Mouse (Mus musculus): Measurements from ENCODE around the gene Il17rb. TPM values are rescaled to one million over a fixed set of nuclear protein-coding genes. Genes with fewer than 3 reads are reported as not detected.

Gene Il17rb
- total RNA-seq, 2 experiments from 2014 or later, result 0.75 to 0.79 TPM

DNA sequence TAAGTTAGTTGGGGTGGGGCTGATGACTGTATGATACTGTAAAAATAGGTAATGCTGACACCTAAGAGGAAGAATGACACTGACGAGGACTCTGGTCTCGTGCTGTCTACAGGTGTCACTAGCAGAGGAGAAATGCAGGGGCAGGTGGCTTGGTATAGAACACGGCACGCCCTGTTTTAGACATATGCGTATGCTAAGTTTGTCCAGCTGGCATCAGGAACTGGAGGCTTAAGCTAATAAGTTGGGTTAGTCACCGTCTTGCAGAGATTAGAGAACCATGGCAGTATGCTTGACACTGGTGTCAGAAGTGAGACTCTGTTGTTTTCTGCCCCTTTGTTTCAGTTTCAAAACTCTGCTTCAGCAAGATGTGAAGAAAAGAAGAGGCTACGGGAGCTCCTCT lies 37.2 kb downstream of the Il17rb start:
- no peak for DNase-seq (ENCODE audit: low spot score in 2 of 2)

DNA sequence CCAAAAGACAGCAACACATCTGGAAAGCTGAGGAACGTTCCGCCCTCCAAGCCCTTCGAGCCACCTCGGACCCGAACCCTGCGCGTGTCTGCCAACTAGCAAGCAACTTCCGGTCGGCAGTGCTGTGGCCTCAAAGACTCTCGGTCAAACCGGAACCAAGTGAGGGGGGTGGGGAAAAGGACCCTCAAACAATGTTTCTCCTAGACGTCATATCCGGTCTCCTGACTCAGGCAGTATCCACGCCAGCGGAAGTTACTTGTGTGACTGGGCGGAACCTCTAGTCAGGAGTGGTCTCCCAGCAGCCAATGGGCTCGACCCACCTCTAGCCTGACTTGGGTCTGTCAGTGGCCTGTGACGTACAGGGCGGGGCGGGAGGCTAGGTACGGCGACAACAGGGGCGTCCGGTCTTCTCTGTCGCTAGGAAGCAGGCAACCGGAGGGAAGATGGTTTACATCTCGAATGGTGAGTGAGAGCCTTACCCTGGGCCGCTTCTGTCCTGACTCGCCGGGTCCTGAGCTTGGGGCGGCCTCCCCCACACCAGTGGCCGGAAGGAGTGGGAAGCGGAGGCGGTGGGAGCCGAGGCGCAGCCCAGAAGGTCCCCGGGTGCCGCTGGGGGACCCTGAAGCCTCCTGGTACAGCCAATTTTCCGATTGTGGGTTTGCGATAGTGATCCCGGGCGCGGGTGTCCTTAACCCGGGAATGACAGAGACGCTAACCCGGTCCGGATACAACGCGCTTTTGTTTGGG lies 40.4 kb downstream of the Il17rb start, which contains the start of gene Selenok:
TSS of gene Selenok (plus strand) at position 234 of the 747 bp plus-strand sequence.
- peak; percentile 94 to 95 for DNase-seq (ENCODE audit: low spot score in 2 of 2)

DNA sequence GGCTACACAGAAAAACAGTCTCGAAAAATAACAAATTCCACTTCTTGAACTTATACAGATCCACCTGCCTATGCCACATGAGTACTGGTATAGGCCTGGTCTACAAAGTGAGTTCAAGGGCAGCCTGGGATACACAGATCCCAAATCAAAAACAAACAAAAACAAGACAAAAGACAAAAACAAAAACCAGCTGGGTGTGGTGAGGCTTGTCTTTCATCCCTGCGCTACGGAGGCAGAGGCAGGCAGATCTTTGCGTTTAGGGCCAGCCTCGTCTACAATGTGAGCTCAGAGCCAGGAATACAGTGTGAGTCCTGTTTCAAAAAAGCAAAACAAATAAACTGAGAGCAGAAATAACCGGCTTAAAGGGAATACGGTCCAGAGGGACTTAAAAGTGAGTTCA lies 41.1 kb downstream of the Il17rb start:
- DNase-seq (ENCODE audit: low spot score in 2 of 2), result no peak

DNA sequence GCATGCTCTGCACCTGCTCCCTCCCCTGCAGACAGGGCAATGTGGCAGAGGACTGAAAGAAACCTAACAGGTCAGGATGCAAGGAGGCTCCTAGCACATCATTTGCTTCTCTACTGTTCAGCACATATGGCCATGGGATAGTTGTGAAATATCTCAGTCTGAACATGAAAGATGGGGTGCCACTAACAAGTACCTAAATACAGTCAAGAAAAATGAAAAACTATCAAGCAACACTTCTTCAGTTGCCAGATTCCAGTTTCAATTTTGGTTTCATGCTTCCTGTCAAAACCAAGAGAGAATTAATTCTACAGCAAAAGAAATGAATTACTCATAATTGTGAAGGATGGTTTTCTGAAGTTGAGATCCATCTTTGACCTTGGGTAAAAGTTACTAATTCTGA lies 51.3 kb downstream of the Il17rb start:
- no peak for DNase-seq (ENCODE audit: low spot score in 2 of 2)

DNA sequence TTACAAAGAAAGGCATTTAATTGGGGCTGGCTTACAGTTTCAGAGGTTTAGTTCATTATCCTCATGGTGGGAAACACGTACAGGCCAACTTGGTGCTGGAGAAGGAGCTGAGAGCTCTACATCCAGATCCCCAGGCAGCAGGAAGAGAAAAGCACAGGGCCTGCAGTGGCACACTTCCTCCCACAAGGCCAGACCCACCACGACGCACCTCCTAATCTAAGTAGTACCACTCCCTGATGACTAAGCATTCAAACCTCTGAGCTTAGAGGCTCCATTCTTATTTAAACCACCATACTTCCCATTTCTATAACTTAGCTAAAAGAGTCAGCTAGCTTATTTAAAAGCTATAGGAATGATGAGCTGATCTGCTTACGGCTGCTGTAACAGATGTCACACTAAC lies 57.9 kb downstream of the Il17rb start:
- DNase-seq (ENCODE audit: low spot score in 2 of 2), result no peak

DNA sequence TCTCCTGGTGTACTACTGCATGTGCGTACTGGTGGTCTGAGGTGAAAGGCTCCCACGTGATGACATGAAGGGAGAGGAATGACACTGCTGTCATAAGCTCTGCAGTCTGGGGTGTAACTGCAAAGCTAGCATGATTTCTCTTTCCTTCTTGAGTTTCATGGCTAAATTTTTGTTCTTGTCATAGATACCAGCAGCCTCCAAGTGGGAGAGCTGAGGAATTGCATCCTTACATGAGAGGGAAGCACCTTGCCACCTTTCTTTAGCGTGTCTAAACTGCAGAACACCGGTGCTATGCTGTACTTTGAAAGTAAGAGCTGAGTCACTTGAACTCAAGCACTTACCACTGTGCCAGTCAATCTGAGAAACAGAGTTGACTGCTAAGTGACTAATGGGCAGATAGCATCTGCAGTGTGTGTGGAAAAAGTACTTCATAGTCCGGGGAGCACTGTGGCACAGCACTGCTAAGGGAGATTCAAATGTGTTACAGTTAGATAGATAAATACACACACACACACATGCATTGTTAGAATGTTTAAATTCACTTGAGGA lies 61.9 kb downstream of the Il17rb start:
- DNase-seq (ENCODE audit: low spot score in 2 of 2), result no peak

Small RNA genes lying within 50 kb of the gene (microRNA-seq; reads per million reads assigned to microRNA genes)
- 0.75 to 1.7 reads per million in 2 experiments for gene Mir6947

Other genes starting within 250 kb of the Il17rb start
- 100 to 1,000 TPM; 128 to 136 TPM for gene Selenok, start 40.6 kb downstream of the Il17rb start, total RNA-seq (2021)
- 10 to 100 TPM; 80.2 to 83.3 TPM for gene Actr8, start 30.6 kb downstream of the Il17rb start, total RNA-seq (2021)
- 1 to 10 TPM; 1.6 to 2.6 TPM for gene Chdh, start 127 bp upstream of the Il17rb start, total RNA-seq (2021)

All from left cerebral cortex, adult 18-20 months (tissue).